Mouse (Mus musculus) bone marrow macrophage, adult 2 months (primary cell): ENCODE measurements at regions not wholly inside any gene's neighbourhood (a gene's known extent, or its start where the extent isn't known, plus 50 kb on each side); places are given as distances from the start of the nearest gene placed in this dataset.

Experiments
- CTCF ChIP-seq: IDR thresholded peaks from 2 replicates; pipeline ENCODE4 v1.5.1; 2012; ENCODE audit warnings: low read depth, mild to moderate bottlenecking, low read length, moderate library complexity
- POLR2A ChIP-seq: IDR thresholded peaks from 2 replicates; pipeline ENCODE4 v1.6.1; 2012; ENCODE audit warnings: mild to moderate bottlenecking, low read depth, low read length, borderline replicate concordance

- TF ChIP-seq CTCF (no peak), POLR2A (no peak)
Measured at GRCm38 (mm10) chr4:32165918-32166528, 72.6 kb upstream of the Bach2 start.
